Mouse (Mus musculus) cerebellum, adult 9-10 months (tissue): ENCODE measurements around the gene Gm3558.
"Not testable (repeated sequence)": the region's sequence is repeated elsewhere in the genome, so short reads cannot be mapped to it uniquely, and the experiment has no call there.

ENCODE experiments used
- DNase-seq: peaks from one replicate; pipeline ENCODE4 v3.0.0; 2022

The Gm3558 gene

GRCm38 (mm10) chr14:7568382-7568781 lies at the start of gene Gm3558:
Gene Gm3558 (minus strand): TSS chr14:7568566.
- DNase-seq, result not testable (repeated sequence)

GRCm38 (mm10) chr14:7595492-7595891 lies 27.1 kb upstream of the Gm3558 start, which contains the start of gene Gm10338:
Gene Gm10338 (minus strand): TSS chr14:7595592.
- DNase-seq, result not testable (repeated sequence)

- not testable (repeated sequence) for DNase-seq
Observed at GRCm38 (mm10) chr14:7567890-7568289, 476 bp downstream of the Gm3558 start.

- DNase-seq, result peak; percentile 56
Observed at GRCm38 (mm10) chr14:7567266-7567665, 1.1 kb downstream of the Gm3558 start.
